Mouse (Mus musculus): Measurements from ENCODE around the gene Dlgap1. TPM values are rescaled to one million over a fixed set of nuclear protein-coding genes. Genes with fewer than 3 reads are reported as not detected.

Gene Dlgap1
- polyA plus RNA-seq, 1 experiment = 0.26 TPM

DNA sequence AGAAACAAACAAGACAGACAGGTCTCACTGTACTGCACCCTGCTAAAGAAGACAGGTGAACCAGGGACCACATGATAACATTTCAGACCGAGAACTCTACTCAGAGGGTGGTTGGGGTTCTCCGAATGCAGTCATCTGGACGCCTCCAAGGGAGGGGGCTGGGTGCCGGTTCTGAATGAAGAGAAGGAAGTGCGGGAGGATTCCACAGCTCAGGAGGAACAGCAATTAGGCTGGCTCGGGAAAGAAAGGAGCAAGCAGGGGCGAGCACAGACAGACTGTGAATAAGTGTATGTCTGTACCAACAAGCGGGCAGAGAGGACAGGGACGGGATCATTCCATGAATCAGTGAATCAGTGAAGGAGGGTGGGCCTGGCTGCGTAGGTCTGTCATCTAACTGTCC lies 744.6 kb downstream of the Dlgap1 start:
- Histone ChIP-seq H3K4me1 (ENCODE audit: control insufficient read depth, insufficient read depth, low read length) (peaks cover 5% of the 10 kb centered on the region; the same call in 1 of the 2 replicates), H3K27ac (ENCODE audit: insufficient read depth, low read length) (no peak overlapping the region)
- no peak for TF ChIP-seq CTCF (IDR thresholded peaks at IDR 0.05; ENCODE audit: borderline replicate concordance, insufficient read depth, low read length)
- TF ChIP-seq POLR2A (IDR thresholded peaks at IDR 0.05; ENCODE audit: low read depth, low read length) = no peak

DNA sequence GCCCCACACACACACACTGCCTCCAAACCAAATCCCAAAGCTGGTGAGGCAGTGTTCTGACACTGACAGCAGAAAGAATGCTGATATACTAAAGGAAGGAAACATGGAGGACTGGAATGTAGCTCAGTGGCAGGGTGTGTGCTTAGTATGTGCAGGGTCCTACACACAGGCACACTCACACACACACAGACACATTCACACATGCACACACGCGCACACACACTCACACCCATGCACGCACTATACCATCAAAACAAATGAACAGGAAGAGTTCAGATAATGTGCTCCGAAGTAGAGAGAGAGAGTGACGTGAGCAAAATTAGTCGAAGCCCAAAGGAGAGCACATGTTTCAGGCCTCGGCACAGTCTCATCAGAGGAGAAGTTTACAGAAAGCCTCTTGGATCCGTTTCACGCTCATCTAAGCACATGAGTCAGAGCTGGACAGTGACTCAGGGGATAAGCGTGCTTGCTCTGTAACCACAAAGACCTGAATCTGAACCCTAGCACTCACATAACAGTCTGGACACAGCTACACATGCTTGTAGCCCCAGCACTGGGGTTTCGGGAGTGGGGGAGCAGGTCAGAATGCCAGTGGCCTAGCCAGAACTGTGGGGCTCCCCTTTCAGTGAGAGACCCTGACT lies 750.9 kb downstream of the Dlgap1 start:
- Histone ChIP-seq H3K27ac (ENCODE audit: insufficient read depth, low read length) (peak overlapping the region; percentile 92), H3K4me3 (ENCODE audit: insufficient read depth, low read length) (no peak overlapping the region), H3K4me1 (ENCODE audit: control insufficient read depth, insufficient read depth, low read length) (peaks cover 8% of the 10 kb centered on the region)
- TF ChIP-seq CTCF (IDR thresholded peaks at IDR 0.05; ENCODE audit: borderline replicate concordance, insufficient read depth, low read length) = no peak
- TF ChIP-seq POLR2A (IDR thresholded peaks at IDR 0.05; ENCODE audit: low read depth, low read length) = no peak

More for the DNA sequence above, 744.6 kb downstream of the Dlgap1 start:
- no peak overlapping the region for H3K4me3 ChIP-seq (ENCODE audit: insufficient read depth, low read length)

- Histone ChIP-seq H3K27ac (ENCODE audit: insufficient read depth, low read length) (peak overlapping the region; percentile 92), H3K4me1 (ENCODE audit: control insufficient read depth, insufficient read depth, low read length) (peaks cover 8% of the 10 kb centered on the region), H3K4me3 (ENCODE audit: insufficient read depth, low read length) (no peak overlapping the region)
- TF ChIP-seq POLR2A (IDR thresholded peaks at IDR 0.05; ENCODE audit: low read depth, low read length) (no peak), CTCF (IDR thresholded peaks at IDR 0.05; ENCODE audit: borderline replicate concordance, insufficient read depth, low read length) (0 out of 2 replicates have a peak, but pooled peaks have one; percentile 23)
Measured at GRCm38 (mm10) chr17:70720766-70721165, 751.9 kb downstream of the Dlgap1 start.

- H3K27ac ChIP-seq (ENCODE audit: insufficient read depth, low read length) = no peak overlapping the region; the same call in 1 of the 2 replicates
- H3K4me3 ChIP-seq (ENCODE audit: insufficient read depth, low read length) = no peak overlapping the region
- TF ChIP-seq POLR2A (IDR thresholded peaks at IDR 0.05; ENCODE audit: low read depth, low read length) (no peak), CTCF (IDR thresholded peaks at IDR 0.05; ENCODE audit: borderline replicate concordance, insufficient read depth, low read length) (no peak)
- H3K4me1 ChIP-seq (ENCODE audit: control insufficient read depth, insufficient read depth, low read length) = peaks cover 8% of the 10 kb centered on the region
Measured at GRCm38 (mm10) chr17:70722146-70722545, 753.3 kb downstream of the Dlgap1 start.

- Histone ChIP-seq H3K4me1 (ENCODE audit: control insufficient read depth, insufficient read depth, low read length) (peaks cover 7% of the 10 kb centered on the region), H3K27ac (ENCODE audit: insufficient read depth, low read length) (peak overlapping the region; percentile 100), H3K4me3 (ENCODE audit: insufficient read depth, low read length) (no peak overlapping the region)
- TF ChIP-seq CTCF (IDR thresholded peaks at IDR 0.05; ENCODE audit: borderline replicate concordance, insufficient read depth, low read length) = no peak
- TF ChIP-seq POLR2A (IDR thresholded peaks at IDR 0.05; ENCODE audit: low read depth, low read length) = peak; percentile 51; the same call in 1 of the 2 replicates
Measured at GRCm38 (mm10) chr17:70728719-70729281, 759.9 kb downstream of the Dlgap1 start.

DNA sequence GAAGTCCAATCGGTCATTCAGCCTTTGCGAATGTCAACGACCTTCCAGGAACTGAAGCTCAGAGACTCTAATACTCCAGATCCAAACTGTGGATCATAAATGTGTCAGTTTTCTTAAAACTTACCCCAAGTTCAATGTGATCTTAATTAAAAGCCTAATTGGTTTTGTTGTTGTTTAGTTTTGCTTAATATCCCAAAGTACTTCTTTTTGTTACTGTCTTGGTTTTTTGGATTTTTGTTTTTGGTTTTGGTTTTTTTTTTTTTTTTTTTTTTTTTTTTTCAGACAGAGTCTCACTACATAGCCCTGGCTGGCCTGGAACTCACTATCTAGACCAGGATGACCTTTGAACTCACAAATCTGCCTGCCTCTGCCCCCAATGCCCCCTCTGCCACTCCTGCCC lies 765.9 kb downstream of the Dlgap1 start:
- TF ChIP-seq POLR2A (IDR thresholded peaks at IDR 0.05; ENCODE audit: low read depth, low read length) (no peak), CTCF (IDR thresholded peaks at IDR 0.05; ENCODE audit: borderline replicate concordance, insufficient read depth, low read length) (no peak)
- Histone ChIP-seq H3K4me1 (ENCODE audit: control insufficient read depth, insufficient read depth, low read length) (peaks cover 9% of the 10 kb centered on the region), H3K4me3 (ENCODE audit: insufficient read depth, low read length) (no peak overlapping the region), H3K27ac (ENCODE audit: insufficient read depth, low read length) (no peak overlapping the region)

DNA sequence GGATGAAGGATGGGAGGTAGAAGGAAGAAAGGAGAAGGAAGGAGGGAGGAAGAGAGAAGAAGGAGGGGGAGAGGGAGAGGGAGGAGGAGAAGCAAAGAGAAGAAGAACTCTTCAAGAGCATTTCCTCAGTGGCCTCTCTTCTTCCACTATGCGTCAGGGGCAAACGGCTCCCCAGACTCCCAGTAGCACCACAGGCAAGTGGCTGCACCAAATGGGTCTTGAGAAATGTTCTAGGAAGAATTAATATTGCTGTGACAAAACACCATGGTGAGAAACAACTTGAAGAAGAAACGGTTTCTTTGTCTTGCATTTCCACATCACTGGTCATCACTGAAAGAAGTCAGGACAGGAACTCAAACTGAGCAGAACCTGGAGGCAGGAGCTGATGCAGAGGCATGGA lies 766.5 kb downstream of the Dlgap1 start:
- peaks cover 9% of the 10 kb centered on the region for H3K4me1 ChIP-seq (ENCODE audit: control insufficient read depth, insufficient read depth, low read length)
- H3K4me3 ChIP-seq (ENCODE audit: insufficient read depth, low read length) = no peak overlapping the region
- no peak for TF ChIP-seq POLR2A (IDR thresholded peaks at IDR 0.05; ENCODE audit: low read depth, low read length)
- no peak for TF ChIP-seq CTCF (IDR thresholded peaks at IDR 0.05; ENCODE audit: borderline replicate concordance, insufficient read depth, low read length)
- H3K27ac ChIP-seq (ENCODE audit: insufficient read depth, low read length) = no peak overlapping the region

DNA sequence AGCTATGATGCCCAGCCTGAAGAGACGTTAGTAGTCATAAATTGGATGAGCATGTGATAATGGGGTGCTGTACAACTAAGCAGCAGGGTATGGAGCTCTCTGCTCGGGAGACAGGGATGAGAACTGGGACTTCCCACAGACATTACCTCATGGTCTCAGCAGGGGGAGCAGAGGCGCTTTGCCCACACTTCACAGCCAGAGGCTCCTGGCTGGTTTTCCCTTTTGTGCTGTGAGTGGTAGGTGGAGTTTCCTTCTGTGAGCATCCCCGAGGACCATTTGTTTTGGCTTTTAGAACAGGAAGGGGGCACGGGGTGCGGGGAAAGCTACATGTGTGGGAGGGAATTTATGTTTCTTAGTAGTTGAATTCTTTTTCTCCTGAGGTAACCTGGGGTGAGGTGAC lies 768.6 kb downstream of the Dlgap1 start:
- Histone ChIP-seq H3K4me1 (ENCODE audit: control insufficient read depth, insufficient read depth, low read length) (peaks cover 9% of the 10 kb centered on the region), H3K4me3 (ENCODE audit: insufficient read depth, low read length) (no peak overlapping the region), H3K27ac (ENCODE audit: insufficient read depth, low read length) (peak overlapping the region; percentile 99)
- peak; percentile 13; the same call in 1 of the 2 replicates for TF ChIP-seq POLR2A (IDR thresholded peaks at IDR 0.05; ENCODE audit: low read depth, low read length)
- TF ChIP-seq CTCF (IDR thresholded peaks at IDR 0.05; ENCODE audit: borderline replicate concordance, insufficient read depth, low read length) = peak; percentile 61; the same call in 1 of the 2 replicates

DNA sequence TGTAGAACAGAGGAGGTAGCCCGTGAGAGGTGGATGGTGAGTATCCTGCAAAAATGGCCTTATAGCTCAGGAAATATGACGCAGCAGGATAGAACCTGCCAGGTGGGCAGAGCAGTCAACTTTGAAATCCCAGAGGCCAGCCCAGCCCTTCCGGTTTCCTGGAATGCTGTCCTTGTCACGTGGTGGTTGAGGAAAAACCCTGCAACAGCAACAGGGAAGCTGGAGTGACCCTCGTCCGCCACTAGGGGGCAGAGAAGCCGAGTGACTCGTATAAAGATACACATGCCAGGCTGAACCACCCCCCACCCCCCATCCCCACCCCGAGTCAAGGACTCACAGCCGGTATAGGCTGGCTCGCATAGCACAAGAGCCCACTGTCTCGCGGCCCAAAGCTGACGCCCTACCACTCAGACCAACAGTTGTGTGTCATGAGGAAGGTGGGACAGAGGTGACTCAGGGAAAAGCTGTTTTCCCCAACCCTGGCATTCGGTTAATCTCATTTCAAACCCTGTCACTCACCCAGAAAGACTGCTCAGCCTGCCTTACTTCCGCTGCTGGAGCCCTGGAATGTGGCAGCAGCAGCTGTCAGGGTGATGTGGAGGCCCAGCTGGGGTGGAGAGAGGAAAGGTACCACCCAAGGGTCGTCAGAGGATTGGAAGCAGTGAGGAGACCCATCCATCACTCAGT lies 769.4 kb downstream of the Dlgap1 start:
- peak; percentile 74; the same call in 1 of the 2 replicates for TF ChIP-seq CTCF (IDR thresholded peaks at IDR 0.05; ENCODE audit: borderline replicate concordance, insufficient read depth, low read length)
- TF ChIP-seq POLR2A (IDR thresholded peaks at IDR 0.05; ENCODE audit: low read depth, low read length) = no peak; the same call in 1 of the 2 replicates
- no peak overlapping the region for H3K4me3 ChIP-seq (ENCODE audit: insufficient read depth, low read length)
- peaks cover 9% of the 10 kb centered on the region for H3K4me1 ChIP-seq (ENCODE audit: control insufficient read depth, insufficient read depth, low read length)
- H3K27ac ChIP-seq (ENCODE audit: insufficient read depth, low read length) = peak overlapping the region; percentile 99

All from embryonic fibroblast, embryonic 13.5 days (primary cell).